Mouse (Mus musculus): ENCODE results near the gene Stk36. TPM values are rescaled to one million over a fixed set of nuclear protein-coding genes. Genes with fewer than 3 reads are reported as not detected.
A peak's percentile ranks its signal among the peaks of the same experiment; 100 is the strongest.

Stk36 gene
- polyA plus RNA-seq, 1 experiment from 2014 or later = 9.1 TPM

GRCm38 (mm10) chr1:74662253-74662865, 61.1 kb downstream of the Stk36 start:
- Histone ChIP-seq H3K4me3 (ENCODE audit: low read length) (peak overlapping the region; percentile 88), H3K36me3 (ENCODE audit: insufficient read depth, low read length) (no peaks in the 10 kb centered on the region), H3K4me2 (replicated peaks; ENCODE audit: low read depth, low read length) (peak overlapping the region; percentile 64), H3K4me1 (ENCODE audit: insufficient read depth, low read length) (peaks cover 12% of the 10 kb centered on the region), H3K9me3 (ENCODE audit: low read length) (no peaks in the 10 kb centered on the region), H3K27me3 (ENCODE audit: insufficient read depth, low read length) (no peaks in the 10 kb centered on the region), H3K27ac (ENCODE audit: low read length) (peak overlapping the region; percentile 86), H3K9ac (replicated peaks; ENCODE audit: low read length) (peak overlapping the region; percentile 86)
- ATAC-seq (ENCODE audit: low FRiP score, low TSS enrichment) = no peak
- 3% methylated on average over 13 of the region's 13 CpGs for WGBS

GRCm38 (mm10) chr1:74665153-74665552, 63.9 kb downstream of the Stk36 start:
- Histone ChIP-seq H3K27ac (ENCODE audit: low read length) (no peak overlapping the region), H3K36me3 (ENCODE audit: insufficient read depth, low read length) (no peaks in the 10 kb centered on the region), H3K4me3 (ENCODE audit: low read length) (no peak overlapping the region), H3K4me2 (replicated peaks; ENCODE audit: low read depth, low read length) (no peak overlapping the region), H3K9ac (replicated peaks; ENCODE audit: low read length) (no peak overlapping the region), H3K4me1 (ENCODE audit: insufficient read depth, low read length) (peaks cover 12% of the 10 kb centered on the region), H3K27me3 (ENCODE audit: insufficient read depth, low read length) (no peaks in the 10 kb centered on the region), H3K9me3 (ENCODE audit: low read length) (no peaks in the 10 kb centered on the region)
- ATAC-seq (ENCODE audit: low FRiP score, low TSS enrichment) = no peak
- 56% methylated on average over 6 of the region's 6 CpGs for WGBS

- Histone ChIP-seq H3K9me3 (ENCODE audit: low read length) (no peaks in the 10 kb centered on the region), H3K27ac (ENCODE audit: low read length) (no peak overlapping the region), H3K4me3 (ENCODE audit: low read length) (no peak overlapping the region), H3K4me1 (ENCODE audit: insufficient read depth, low read length) (peaks cover 3% of the 10 kb centered on the region; the same call in 1 of the 2 replicates), H3K27me3 (ENCODE audit: insufficient read depth, low read length) (no peaks in the 10 kb centered on the region), H3K36me3 (ENCODE audit: insufficient read depth, low read length) (no peaks in the 10 kb centered on the region), H3K4me2 (replicated peaks; ENCODE audit: low read depth, low read length) (no peak overlapping the region), H3K9ac (replicated peaks; ENCODE audit: low read length) (no peak overlapping the region)
- ATAC-seq (ENCODE audit: low FRiP score, low TSS enrichment) = no peak
- 88% methylated on average over 3 of the region's 3 CpGs for WGBS
Measured at GRCm38 (mm10) chr1:74668371-74668770, 67.1 kb downstream of the Stk36 start.

GRCm38 (mm10) chr1:74672731-74673130, 71.5 kb downstream of the Stk36 start:
- no peak overlapping the region for H3K4me2 ChIP-seq (replicated peaks; ENCODE audit: low read depth, low read length)
- no peaks in the 10 kb centered on the region for H3K9me3 ChIP-seq (ENCODE audit: low read length)
- H3K36me3 ChIP-seq (ENCODE audit: insufficient read depth, low read length) = peaks cover 6% of the 10 kb centered on the region; the same call in 1 of the 2 replicates
- no peak overlapping the region for H3K27ac ChIP-seq (ENCODE audit: low read length)
- no peak overlapping the region for H3K4me3 ChIP-seq (ENCODE audit: low read length)
- no peaks in the 10 kb centered on the region for H3K4me1 ChIP-seq (ENCODE audit: insufficient read depth, low read length)
- no peak overlapping the region for H3K9ac ChIP-seq (replicated peaks; ENCODE audit: low read length)
- ATAC-seq (ENCODE audit: low FRiP score, low TSS enrichment) = no peak
- 62% methylated on average over 7 of the region's 7 CpGs for WGBS
- H3K27me3 ChIP-seq (ENCODE audit: insufficient read depth, low read length) = no peaks in the 10 kb centered on the region

GRCm38 (mm10) chr1:74676863-74677262, 75.6 kb downstream of the Stk36 start:
- H3K36me3 ChIP-seq (ENCODE audit: insufficient read depth, low read length) = peaks cover 35% of the 10 kb centered on the region
- no peak overlapping the region for H3K4me3 ChIP-seq (ENCODE audit: low read length)
- H3K4me2 ChIP-seq (replicated peaks; ENCODE audit: low read depth, low read length) = no peak overlapping the region
- no peaks in the 10 kb centered on the region for H3K27me3 ChIP-seq (ENCODE audit: insufficient read depth, low read length)
- no peak overlapping the region for H3K9ac ChIP-seq (replicated peaks; ENCODE audit: low read length)
- H3K4me1 ChIP-seq (ENCODE audit: insufficient read depth, low read length) = no peaks in the 10 kb centered on the region
- H3K9me3 ChIP-seq (ENCODE audit: low read length) = no peaks in the 10 kb centered on the region
- 99% methylated on average over 3 of the region's 3 CpGs for WGBS
- no peak overlapping the region for H3K27ac ChIP-seq (ENCODE audit: low read length)
- no peak for ATAC-seq (ENCODE audit: low FRiP score, low TSS enrichment)

- no peak for ATAC-seq (ENCODE audit: low FRiP score, low TSS enrichment)
- H3K27me3 ChIP-seq (ENCODE audit: insufficient read depth, low read length) = no peaks in the 10 kb centered on the region
- 97% methylated on average over 1 of the region's 1 CpGs for WGBS
- H3K27ac ChIP-seq (ENCODE audit: low read length) = no peak overlapping the region
- no peak overlapping the region for H3K4me2 ChIP-seq (replicated peaks; ENCODE audit: low read depth, low read length)
- H3K9me3 ChIP-seq (ENCODE audit: low read length) = no peaks in the 10 kb centered on the region
- no peak overlapping the region for H3K4me3 ChIP-seq (ENCODE audit: low read length)
- peaks cover 38% of the 10 kb centered on the region for H3K36me3 ChIP-seq (ENCODE audit: insufficient read depth, low read length)
- no peak overlapping the region for H3K9ac ChIP-seq (replicated peaks; ENCODE audit: low read length)
- H3K4me1 ChIP-seq (ENCODE audit: insufficient read depth, low read length) = no peaks in the 10 kb centered on the region
Measured at GRCm38 (mm10) chr1:74677843-74678242, 76.6 kb downstream of the Stk36 start.

Small RNA genes within 50 kb of the gene (microRNA-seq; reads per million reads assigned to microRNA genes)
- gene Gm25035 = not detected

Other genes starting within 250 kb of the Stk36 start
- 0.50 and 0.53 TPM in 2 replicates for gene Catip, start 239.3 kb upstream of the Stk36 start, polyA plus RNA-seq (2015; fragmentation: Nextera tagmentation; extraction: Ambion mirVana)
- 4.5 and 5.4 TPM in 2 replicates for gene Slc11a1, start 226.2 kb upstream of the Stk36 start, polyA plus RNA-seq (2015; fragmentation: Nextera tagmentation; extraction: Ambion mirVana)
- gene Ctdsp1, start 209.9 kb upstream of the Stk36 start, polyA plus RNA-seq (2015; fragmentation: Nextera tagmentation; extraction: Ambion mirVana) = 91.1 and 94.0 TPM in 2 replicates
- gene Vil1, start 192.1 kb upstream of the Stk36 start, polyA plus RNA-seq (2015; fragmentation: Nextera tagmentation; extraction: Ambion mirVana) = 17.5 and 18.0 TPM in 2 replicates
- gene Cnot9, start 95.4 kb upstream of the Stk36 start, polyA plus RNA-seq (2015; fragmentation: Nextera tagmentation; extraction: Ambion mirVana) = 63.7 and 71.7 TPM in 2 replicates
- 1.3 TPM in 2 replicates for gene Plcd4, start 58.6 kb upstream of the Stk36 start, polyA plus RNA-seq (2015; fragmentation: Nextera tagmentation; extraction: Ambion mirVana)
- 31.5 and 36.5 TPM in 2 replicates for gene Usp37, start 57.2 kb upstream of the Stk36 start, polyA plus RNA-seq (2015; fragmentation: Nextera tagmentation; extraction: Ambion mirVana)
- 7.0 and 8.7 TPM in 2 replicates for gene Zfp142, start 13.2 kb upstream of the Stk36 start, polyA plus RNA-seq (2015; fragmentation: Nextera tagmentation; extraction: Ambion mirVana)
- gene Bcs1l, start 13.2 kb upstream of the Stk36 start, polyA plus RNA-seq (2015; fragmentation: Nextera tagmentation; extraction: Ambion mirVana) = 19.6 and 20.4 TPM in 2 replicates
- gene Rnf25, start within 50 bp of the Stk36 start, polyA plus RNA-seq (2015; fragmentation: Nextera tagmentation; extraction: Ambion mirVana) = 40.0 and 43.9 TPM in 2 replicates
- gene Ttll4, start 60.3 kb downstream of the Stk36 start, polyA plus RNA-seq (2015; fragmentation: Nextera tagmentation; extraction: Ambion mirVana) = 11.8 and 17.8 TPM in 2 replicates
- 7.6 and 7.7 TPM in 2 replicates for gene Cyp27a1, start 112.1 kb downstream of the Stk36 start, polyA plus RNA-seq (2015; fragmentation: Nextera tagmentation; extraction: Ambion mirVana)
- gene Prkag3, start 147.8 kb downstream of the Stk36 start, polyA plus RNA-seq (2015; fragmentation: Nextera tagmentation; extraction: Ambion mirVana) = 0.49 and 0.55 TPM in 2 replicates
- gene Wnt6, start 170.4 kb downstream of the Stk36 start, polyA plus RNA-seq (2015; fragmentation: Nextera tagmentation; extraction: Ambion mirVana) = 1.9 and 2.5 TPM in 2 replicates
- gene Wnt10a, start 190.1 kb downstream of the Stk36 start, polyA plus RNA-seq (2015; fragmentation: Nextera tagmentation; extraction: Ambion mirVana) = 0.50 and 0.57 TPM in 2 replicates

All from kidney, embryonic 16.5 days (tissue).